Mouse (Mus musculus): ENCODE measurements around the gene Slc6a21.
A peak's percentile ranks its signal among the peaks of the same experiment; 100 is the strongest.

Gene Slc6a21

GRCm38 (mm10) chr7:45315182-45315701 is 37.9 kb downstream of the Slc6a21 start:
- DNase-seq (ENCODE audit: low read depth, low spot score), result peak; percentile 65

GRCm38 (mm10) chr7:45316536-45316935 is 39.2 kb downstream of the Slc6a21 start:
- DNase-seq (ENCODE audit: low read depth, low spot score), result no peak

GRCm38 (mm10) chr7:45322245-45322644 is 44.9 kb downstream of the Slc6a21 start:
- DNase-seq (ENCODE audit: low read depth, low spot score), result no peak

GRCm38 (mm10) chr7:45323069-45323468 is 45.8 kb downstream of the Slc6a21 start:
- no peak for DNase-seq (ENCODE audit: low read depth, low spot score)

GRCm38 (mm10) chr7:45325800-45326199 is 48.5 kb downstream of the Slc6a21 start:
- DNase-seq (ENCODE audit: low read depth, low spot score), result no peak

GRCm38 (mm10) chr7:45328841-45329475 is 51.6 kb downstream of the Slc6a21 start:
- peak; percentile 65 for DNase-seq (ENCODE audit: low read depth, low spot score)

- no peak for DNase-seq (ENCODE audit: low read depth, low spot score)
These were observed 54.2 kb downstream of the Slc6a21 start for GRCm38 (mm10) chr7:45331502-45331901.

- DNase-seq (ENCODE audit: low read depth, low spot score), result peak; percentile 49
These were observed 55.5 kb downstream of the Slc6a21 start for GRCm38 (mm10) chr7:45332685-45333425.

- DNase-seq (ENCODE audit: low read depth, low spot score), result peak; percentile 73
These were observed 56.2 kb downstream of the Slc6a21 start, which contains the start of gene Trpm4 for GRCm38 (mm10) chr7:45333431-45333982. Gene Trpm4, minus strand, starts transcription at chr7:45333780.

- no peak for DNase-seq (ENCODE audit: low read depth, low spot score)
These were observed 57.3 kb downstream of the Slc6a21 start for GRCm38 (mm10) chr7:45334605-45335004.

GRCm38 (mm10) chr7:45335056-45335455 is 57.7 kb downstream of the Slc6a21 start, which contains the start of gene Hrc:
Gene Hrc, plus strand, starts transcription at chr7:45335290.
- DNase-seq (ENCODE audit: low read depth, low spot score), result no peak

GRCm38 (mm10) chr7:45336319-45336718 is 59.0 kb downstream of the Slc6a21 start:
- DNase-seq (ENCODE audit: low read depth, low spot score), result no peak

- DNase-seq (ENCODE audit: low read depth, low spot score), result no peak
These were observed 60.2 kb downstream of the Slc6a21 start for GRCm38 (mm10) chr7:45337469-45337868.

GRCm38 (mm10) chr7:45338161-45338911 is 61.0 kb downstream of the Slc6a21 start:
- DNase-seq (ENCODE audit: low read depth, low spot score), result no peak

Data from brain, adult 2 months (tissue).